Mouse (Mus musculus): ENCODE data around the gene Pla1a. TPM values are rescaled to one million over a fixed set of nuclear protein-coding genes. Genes with fewer than 3 reads are reported as not detected.
"Not testable (repeated sequence)": the region's sequence is repeated elsewhere in the genome, so short reads cannot be mapped to it uniquely, and the experiment has no call there.

Pla1a gene
- total and polyA plus RNA-seq, 2 experiments: 55.2 to 82.1 TPM

DNA sequence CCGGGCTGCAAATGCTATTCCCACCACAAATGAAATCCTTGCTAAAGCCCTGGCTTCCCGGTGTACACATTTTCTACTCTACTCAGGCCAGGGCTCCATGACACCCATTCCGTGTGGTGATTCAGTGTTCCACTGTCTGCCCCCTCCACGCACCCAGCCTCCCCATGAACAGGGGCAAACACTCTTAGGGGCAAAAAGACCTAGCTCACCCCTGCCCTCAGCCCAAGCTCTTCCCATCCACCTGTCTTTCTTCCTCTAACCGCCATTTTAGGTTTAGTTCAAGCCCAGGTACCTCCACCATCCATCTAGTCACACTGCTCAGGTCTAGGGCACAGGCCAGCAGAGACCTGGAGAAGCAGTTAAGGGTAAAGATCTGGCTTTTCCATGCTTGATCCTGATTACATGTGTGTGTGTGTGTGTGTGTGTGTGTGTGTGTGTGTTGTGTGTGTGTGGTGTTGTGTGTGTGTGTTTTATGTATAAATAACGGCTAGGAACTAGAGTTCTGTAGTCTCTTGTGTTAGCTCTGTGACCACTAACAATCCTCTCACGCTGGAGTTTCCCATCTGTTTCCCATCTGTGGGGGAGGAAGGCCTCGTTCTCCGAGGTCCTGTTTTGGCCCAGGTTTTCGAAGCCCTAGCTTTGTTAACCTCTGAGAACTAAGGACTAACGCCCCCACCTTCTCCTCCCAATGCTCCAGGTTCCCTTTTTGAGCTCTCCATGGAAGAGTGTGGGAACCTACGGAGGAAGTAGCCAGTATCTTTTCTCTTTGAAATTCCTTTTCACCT lies 18.7 kb upstream of the Pla1a start:
- no peak for DNase-seq (ENCODE audit: extremely low read depth, low read depth, low spot score)
- WGBS: 44% methylated on average over 12 of the region's 12 CpGs

DNA sequence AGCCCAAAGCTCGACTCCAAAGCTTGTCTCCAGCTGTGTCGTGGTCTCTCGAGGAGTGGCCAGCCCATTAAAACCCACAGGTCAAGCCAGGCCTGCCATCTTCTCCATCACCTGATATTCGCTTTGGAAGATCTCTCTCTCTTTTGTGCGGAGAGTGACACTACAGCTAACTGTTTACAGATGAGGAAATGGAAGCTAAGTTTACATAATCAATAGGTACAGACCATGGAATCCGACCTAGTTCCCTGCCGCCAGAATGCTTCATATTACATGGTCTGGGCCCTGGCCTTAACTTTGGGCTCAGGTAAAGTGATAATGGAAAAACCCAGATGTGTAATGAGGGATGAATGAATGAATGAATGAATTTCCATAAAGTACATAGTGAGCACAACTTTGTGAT lies 17.8 kb upstream of the Pla1a start:
- Histone ChIP-seq H3K36me3 (ENCODE audit: control insufficient read depth, insufficient read depth, low read length) (no peaks in the 10 kb centered on the region; the same call in 1 of the 2 replicates), H3K79me2 (ENCODE audit: control insufficient read depth, insufficient read depth, low read length) (no peaks in the 10 kb centered on the region), H3K9ac (ENCODE audit: low read depth, low read length) (no peak overlapping the region), H3K27ac (replicated peaks; ENCODE audit: insufficient read depth, low read depth, low read length) (peak overlapping the region; percentile 63), H3K4me3 (ENCODE audit: insufficient read depth, low read depth, low read length) (no peak overlapping the region), H3K4me1 (ENCODE audit: control insufficient read depth, insufficient read depth, low read length) (peaks cover 15% of the 10 kb centered on the region), H3K27me3 (ENCODE audit: control insufficient read depth, insufficient read depth, low read length) (no peaks in the 10 kb centered on the region)
- 29% methylated on average over 7 of the region's 7 CpGs for WGBS
- peak; percentile 74 for DNase-seq (ENCODE audit: extremely low read depth, low read depth, low spot score)
- TF ChIP-seq POLR2A (IDR thresholded peaks at IDR 0.05; ENCODE audit: extremely low read depth, insufficient read depth, low read length) (no peak), CTCF (IDR thresholded peaks at IDR 0.05; ENCODE audit: low read depth, low read length) (no peak)

More for the DNA sequence above, 18.7 kb upstream of the Pla1a start:
- TF ChIP-seq POLR2A (IDR thresholded peaks at IDR 0.05; ENCODE audit: extremely low read depth, insufficient read depth, low read length) (no peak), CTCF (IDR thresholded peaks at IDR 0.05; ENCODE audit: low read depth, low read length) (no peak)
- peak overlapping the region; percentile 80 for H3K27ac ChIP-seq (replicated peaks; ENCODE audit: insufficient read depth, low read depth, low read length)
- peak overlapping the region; percentile 62; the same call in 1 of the 2 replicates for H3K9ac ChIP-seq (ENCODE audit: low read depth, low read length)
- peak overlapping the region; percentile 45 for H3K4me3 ChIP-seq (ENCODE audit: insufficient read depth, low read depth, low read length)
- no peaks in the 10 kb centered on the region for H3K27me3 ChIP-seq (ENCODE audit: control insufficient read depth, insufficient read depth, low read length)
- no peaks in the 10 kb centered on the region for H3K36me3 ChIP-seq (ENCODE audit: control insufficient read depth, insufficient read depth, low read length)
- H3K79me2 ChIP-seq (ENCODE audit: control insufficient read depth, insufficient read depth, low read length): no peaks in the 10 kb centered on the region
- H3K4me1 ChIP-seq (ENCODE audit: control insufficient read depth, insufficient read depth, low read length): peaks cover 15% of the 10 kb centered on the region

GRCm38 (mm10) chr16:38448458-38448857 lies 15.5 kb upstream of the Pla1a start:
- DNase-seq (ENCODE audit: extremely low read depth, low read depth, low spot score): no peak
- peaks cover 2% of the 10 kb centered on the region; the same call in 1 of the 2 replicates for H3K36me3 ChIP-seq (ENCODE audit: control insufficient read depth, insufficient read depth, low read length)
- H3K9ac ChIP-seq (ENCODE audit: low read depth, low read length): no peak overlapping the region
- TF ChIP-seq CTCF (IDR thresholded peaks at IDR 0.05; ENCODE audit: low read depth, low read length): no peak
- TF ChIP-seq POLR2A (IDR thresholded peaks at IDR 0.05; ENCODE audit: extremely low read depth, insufficient read depth, low read length): no peak
- H3K4me1 ChIP-seq (ENCODE audit: control insufficient read depth, insufficient read depth, low read length): peaks cover 15% of the 10 kb centered on the region
- 93% methylated on average over 12 of the region's 12 CpGs for WGBS
- no peak overlapping the region for H3K4me3 ChIP-seq (ENCODE audit: insufficient read depth, low read depth, low read length)
- H3K27me3 ChIP-seq (ENCODE audit: control insufficient read depth, insufficient read depth, low read length): no peaks in the 10 kb centered on the region
- no peaks in the 10 kb centered on the region for H3K79me2 ChIP-seq (ENCODE audit: control insufficient read depth, insufficient read depth, low read length)
- H3K27ac ChIP-seq (replicated peaks; ENCODE audit: insufficient read depth, low read depth, low read length): no peak overlapping the region

DNA sequence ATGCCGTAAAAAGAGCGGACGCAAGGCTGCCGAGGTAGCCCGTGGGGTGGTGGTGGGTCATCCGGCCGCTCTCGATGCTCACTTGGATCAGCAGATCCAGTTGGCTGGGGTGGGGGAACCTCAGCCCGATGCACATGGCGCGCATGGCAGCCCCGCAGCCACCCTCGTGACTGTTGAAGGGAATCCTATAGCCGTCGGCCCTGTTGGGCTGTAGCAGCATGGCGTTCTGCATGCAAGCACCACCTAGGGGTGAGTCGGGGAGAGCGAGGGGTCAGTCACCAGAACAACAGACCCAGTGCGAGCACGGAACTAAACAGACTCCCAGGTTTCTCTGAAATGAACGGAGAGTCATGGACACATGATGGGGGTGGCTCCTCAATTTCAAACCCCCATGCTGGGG lies 14.4 kb upstream of the Pla1a start:
- no peak for TF ChIP-seq CTCF (IDR thresholded peaks at IDR 0.05; ENCODE audit: low read depth, low read length)
- TF ChIP-seq POLR2A (IDR thresholded peaks at IDR 0.05; ENCODE audit: extremely low read depth, insufficient read depth, low read length): no peak
- 96% methylated on average over 21 of the region's 21 CpGs for WGBS
- Histone ChIP-seq H3K4me3 (ENCODE audit: insufficient read depth, low read depth, low read length) (no peak overlapping the region), H3K4me1 (ENCODE audit: control insufficient read depth, insufficient read depth, low read length) (peaks cover 15% of the 10 kb centered on the region), H3K27me3 (ENCODE audit: control insufficient read depth, insufficient read depth, low read length) (no peaks in the 10 kb centered on the region), H3K27ac (replicated peaks; ENCODE audit: insufficient read depth, low read depth, low read length) (no peak overlapping the region), H3K9ac (ENCODE audit: low read depth, low read length) (no peak overlapping the region), H3K36me3 (ENCODE audit: control insufficient read depth, insufficient read depth, low read length) (peaks cover 2% of the 10 kb centered on the region; the same call in 1 of the 2 replicates), H3K79me2 (ENCODE audit: control insufficient read depth, insufficient read depth, low read length) (no peaks in the 10 kb centered on the region)
- no peak for DNase-seq (ENCODE audit: extremely low read depth, low read depth, low spot score)

DNA sequence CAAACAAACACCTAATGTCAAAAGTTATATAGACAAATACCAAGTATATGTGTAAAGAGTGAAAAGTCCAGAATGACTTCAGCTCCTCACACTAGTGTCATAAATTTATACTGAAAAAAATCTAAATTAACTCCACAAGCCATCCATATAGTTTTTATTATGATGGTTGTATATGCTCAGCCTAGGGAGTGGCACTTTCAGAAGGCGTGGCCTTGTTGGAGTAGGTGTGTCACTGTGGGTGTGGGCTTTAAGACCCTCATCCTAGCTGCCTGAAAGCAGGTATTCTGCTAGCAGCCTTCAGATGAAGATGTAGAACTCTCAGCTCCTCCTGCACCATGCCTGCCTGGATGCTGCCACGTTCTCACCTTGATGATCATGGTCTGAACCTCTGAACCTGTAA lies 13.2 kb upstream of the Pla1a start:
- H3K27me3 ChIP-seq (ENCODE audit: control insufficient read depth, insufficient read depth, low read length); H3K4me1 ChIP-seq (ENCODE audit: control insufficient read depth, insufficient read depth, low read length); H3K27ac ChIP-seq (replicated peaks; ENCODE audit: insufficient read depth, low read depth, low read length); H3K9ac ChIP-seq (ENCODE audit: low read depth, low read length); H3K36me3 ChIP-seq (ENCODE audit: control insufficient read depth, insufficient read depth, low read length); H3K79me2 ChIP-seq (ENCODE audit: control insufficient read depth, insufficient read depth, low read length); DNase-seq (ENCODE audit: extremely low read depth, low read depth, low spot score); H3K4me3 ChIP-seq (ENCODE audit: insufficient read depth, low read depth, low read length): not testable (repeated sequence)
- 96% methylated on average over 2 of the region's 2 CpGs for WGBS

DNA sequence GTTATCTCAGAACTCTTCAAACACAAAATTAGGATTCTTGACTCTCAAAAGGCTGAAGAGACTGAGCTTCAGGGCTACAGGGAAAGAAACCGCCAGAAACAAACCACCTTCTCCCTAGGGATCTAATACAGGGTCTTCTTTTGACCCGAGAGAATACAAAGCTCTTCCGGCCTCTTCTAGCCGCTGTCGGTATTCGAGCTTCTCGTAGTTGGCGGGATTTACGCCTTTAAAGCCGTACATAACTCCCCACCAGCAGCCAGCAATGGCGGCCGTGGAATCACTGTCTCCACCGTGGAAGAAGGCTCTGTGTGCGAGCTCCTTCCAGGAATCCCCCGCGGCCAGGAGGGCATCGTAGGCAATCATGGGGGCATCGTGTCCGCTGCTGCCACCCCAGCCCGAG lies 12.6 kb upstream of the Pla1a start:
- TF ChIP-seq CTCF (IDR thresholded peaks at IDR 0.05; ENCODE audit: low read depth, low read length): no peak
- 97% methylated on average over 20 of the region's 20 CpGs for WGBS

More for the DNA sequence above, 12.6 kb upstream of the Pla1a start:
- Histone ChIP-seq H3K9ac (ENCODE audit: low read depth, low read length) (no peak overlapping the region), H3K79me2 (ENCODE audit: control insufficient read depth, insufficient read depth, low read length) (no peaks in the 10 kb centered on the region), H3K27me3 (ENCODE audit: control insufficient read depth, insufficient read depth, low read length) (no peaks in the 10 kb centered on the region), H3K4me1 (ENCODE audit: control insufficient read depth, insufficient read depth, low read length) (peaks cover 4% of the 10 kb centered on the region; the same call in 1 of the 2 replicates), H3K4me3 (ENCODE audit: insufficient read depth, low read depth, low read length) (no peak overlapping the region), H3K36me3 (ENCODE audit: control insufficient read depth, insufficient read depth, low read length) (peaks cover 2% of the 10 kb centered on the region; the same call in 1 of the 2 replicates), H3K27ac (replicated peaks; ENCODE audit: insufficient read depth, low read depth, low read length) (no peak overlapping the region)
- no peak for DNase-seq (ENCODE audit: extremely low read depth, low read depth, low spot score)

Measured in liver, adult 2 months (tissue).